Mouse (Mus musculus) heart, adult 2 months (tissue): ENCODE measurements at regions not wholly inside any gene's neighbourhood (a gene's known extent, or its start where the extent isn't known, plus 50 kb on each side); places are given as distances from the start of the nearest gene placed in this dataset.

Experiments used
- CTCF ChIP-seq: fragments of 200-600 bp; IDR thresholded peaks from 2 replicates; pipeline ENCODE4 v1.8.1; 2022; ENCODE audit warnings: antibody characterized with exemption, mild to moderate bottlenecking, moderate library complexity
- EP300 ChIP-seq: fragments of 200-500 bp; IDR thresholded peaks from 2 replicates; pipeline ENCODE4 v1.6.1; 2011; ENCODE audit warnings: low read depth, low read length, control low read depth; ENCODE audit not compliant: insufficient read depth
- POLR2A ChIP-seq: fragments of 200-500 bp; IDR thresholded peaks from 2 replicates; pipeline ENCODE4 v1.6.1; 2011; ENCODE audit warnings: mild to moderate bottlenecking, low read depth, low read length, control low read depth; ENCODE audit not compliant: insufficient read depth

- TF ChIP-seq EP300 (no peak), POLR2A (no peak), CTCF (no peak)
These were observed 81.8 kb downstream of the Nfkbiz start for GRCm38 (mm10) chr16:55756764-55757421.
